Mouse (Mus musculus): ENCODE measurements around the gene Rnaseh1. TPM values are rescaled to one million over a fixed set of nuclear protein-coding genes. Genes with fewer than 3 reads are reported as not detected.
A peak's percentile ranks its signal among the peaks of the same experiment; 100 is the strongest.

Rnaseh1 gene
- polyA plus RNA-seq, 1 experiment from 2014 or later: 10.5 TPM

GRCm38 (mm10) chr12:28622167-28622532 is 27.3 kb upstream of the Rnaseh1 start:
- Histone ChIP-seq H3K27ac (ENCODE audit: low read length) (no peak overlapping the region), H3K4me3 (ENCODE audit: low read depth, low read length) (no peak overlapping the region), H3K4me2 (ENCODE audit: low read depth, low read length) (no peak overlapping the region)

DNA sequence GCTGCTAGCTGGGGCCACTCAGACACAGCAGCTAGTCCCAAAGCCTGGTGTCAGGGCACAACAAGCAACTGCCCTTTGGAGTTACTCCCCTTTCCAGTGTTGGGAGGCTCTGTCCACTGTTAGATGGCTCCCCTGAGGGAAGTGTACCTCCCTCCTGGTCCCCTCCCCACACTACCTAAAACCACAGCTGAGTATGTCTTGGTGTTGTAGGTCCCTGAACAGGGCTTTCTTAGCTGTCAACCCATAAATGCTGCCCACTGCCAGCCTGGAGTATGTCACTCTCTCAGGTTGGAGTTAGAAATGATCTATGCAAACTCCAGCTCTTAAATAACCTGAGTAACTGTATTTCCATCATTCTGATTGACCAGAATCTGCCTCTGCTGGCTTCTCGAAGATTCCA is 26.8 kb upstream of the Rnaseh1 start:
- no peak overlapping the region for H3K27ac ChIP-seq (ENCODE audit: low read length)
- WGBS (ENCODE audit: insufficient replicate concordance): 58% methylated on average over 1 of the region's 1 CpGs

More at GRCm38 (mm10) chr12:28622167-28622532, 27.3 kb upstream of the Rnaseh1 start:
- H3K4me1 ChIP-seq (ENCODE audit: control insufficient read depth, low read depth, low read length): peaks cover 8% of the 10 kb centered on the region
- WGBS (ENCODE audit: insufficient replicate concordance): 16% methylated on average over 5 of the region's 5 CpGs
- ATAC-seq (ENCODE audit: low read depth): no peak
- H3K36me3 ChIP-seq (ENCODE audit: control insufficient read depth, insufficient read depth): no peaks in the 10 kb centered on the region
- no peak overlapping the region for H3K9ac ChIP-seq (ENCODE audit: low read depth, low read length)
- H3K27me3 ChIP-seq (ENCODE audit: control insufficient read depth, insufficient read depth, low read depth, low read length): no peaks in the 10 kb centered on the region
- H3K9me3 ChIP-seq (replicated peaks; ENCODE audit: control insufficient read depth, low read length): no peaks in the 10 kb centered on the region

DNA sequence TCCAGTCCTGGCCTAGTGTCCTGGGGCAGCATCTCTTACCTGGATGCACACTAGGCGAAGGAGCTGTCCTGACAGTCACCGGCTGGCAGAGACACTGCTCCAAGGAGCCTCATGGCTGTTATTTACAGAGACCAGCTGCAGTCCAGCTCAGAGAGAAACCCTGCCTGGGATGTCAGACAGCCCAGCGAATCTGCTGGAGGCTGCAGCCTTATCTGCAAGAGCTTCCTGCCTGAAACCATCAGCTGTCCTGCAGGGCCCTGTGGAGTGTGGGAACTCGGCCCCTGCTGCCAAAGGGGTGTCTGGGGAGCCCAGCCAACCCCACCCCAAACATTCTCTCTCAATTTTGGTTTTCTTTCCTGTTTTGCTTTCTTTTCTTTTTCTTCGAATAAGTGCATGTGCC is 26.2 kb upstream of the Rnaseh1 start, which contains the start of gene Colec11:
TSS of gene Colec11 (minus strand) at position 183 of the 400 bp plus-strand sequence.
- H3K27ac ChIP-seq (ENCODE audit: low read length): no peak within 1 kb of the TSS
- no peak within 1 kb of the TSS for H3K4me2 ChIP-seq (ENCODE audit: low read depth, low read length)
- 21% methylated on average over 5 of the region's 5 CpGs for WGBS (ENCODE audit: insufficient replicate concordance)
- no peak within 1 kb of the TSS for H3K9ac ChIP-seq (ENCODE audit: low read depth, low read length)
- H3K27me3 ChIP-seq (ENCODE audit: control insufficient read depth, insufficient read depth, low read depth, low read length): no peaks in the 10 kb centered on the region
- H3K9me3 ChIP-seq (replicated peaks; ENCODE audit: control insufficient read depth, low read length): no peaks in the 10 kb centered on the region
- H3K4me1 ChIP-seq (ENCODE audit: control insufficient read depth, low read depth, low read length): peaks cover 8% of the 10 kb centered on the region
- H3K36me3 ChIP-seq (ENCODE audit: control insufficient read depth, insufficient read depth): no peaks in the 10 kb centered on the region
- H3K4me3 ChIP-seq (ENCODE audit: low read depth, low read length): peak within 1 kb of the TSS; percentile 11; the same call in 1 of the 2 replicates
- ATAC-seq (ENCODE audit: low read depth): no peak

More for the DNA sequence above, 26.8 kb upstream of the Rnaseh1 start:
- no peaks in the 10 kb centered on the region for H3K27me3 ChIP-seq (ENCODE audit: control insufficient read depth, insufficient read depth, low read depth, low read length)
- no peak for ATAC-seq (ENCODE audit: low read depth)
- no peaks in the 10 kb centered on the region for H3K9me3 ChIP-seq (replicated peaks; ENCODE audit: control insufficient read depth, low read length)
- H3K4me1 ChIP-seq (ENCODE audit: control insufficient read depth, low read depth, low read length): peaks cover 8% of the 10 kb centered on the region
- no peaks in the 10 kb centered on the region for H3K36me3 ChIP-seq (ENCODE audit: control insufficient read depth, insufficient read depth)
- no peak overlapping the region for H3K9ac ChIP-seq (ENCODE audit: low read depth, low read length)
- no peak overlapping the region; the same call in 1 of the 2 replicates for H3K4me3 ChIP-seq (ENCODE audit: low read depth, low read length)
- no peak overlapping the region for H3K4me2 ChIP-seq (ENCODE audit: low read depth, low read length)

DNA sequence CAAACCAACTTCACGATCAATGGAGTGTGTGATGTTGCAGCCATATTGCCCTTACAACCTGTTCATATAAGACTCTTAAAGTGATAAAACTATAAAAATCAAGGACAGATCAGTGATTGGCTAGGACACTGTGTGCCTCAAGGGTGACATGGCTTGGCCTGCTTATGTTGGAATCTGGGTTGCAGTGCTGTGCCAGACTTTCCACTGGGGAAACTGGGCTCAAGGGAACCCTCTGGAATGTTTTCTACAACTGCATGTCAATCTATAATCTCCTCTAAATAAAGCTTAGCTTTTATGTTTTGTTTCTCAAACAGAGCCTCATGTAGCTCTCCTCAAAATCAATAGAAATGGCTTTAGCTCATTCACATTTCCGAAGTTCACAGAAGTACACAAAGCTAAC is 25.2 kb upstream of the Rnaseh1 start:
- H3K4me2 ChIP-seq (ENCODE audit: low read depth, low read length): no peak overlapping the region
- peaks cover 9% of the 10 kb centered on the region for H3K36me3 ChIP-seq (ENCODE audit: control insufficient read depth, insufficient read depth)
- WGBS (ENCODE audit: insufficient replicate concordance): 56% methylated on average over 2 of the region's 2 CpGs
- H3K27ac ChIP-seq (ENCODE audit: low read length): no peak overlapping the region
- H3K9me3 ChIP-seq (replicated peaks; ENCODE audit: control insufficient read depth, low read length): no peaks in the 10 kb centered on the region
- H3K27me3 ChIP-seq (ENCODE audit: control insufficient read depth, insufficient read depth, low read depth, low read length): no peaks in the 10 kb centered on the region
- H3K9ac ChIP-seq (ENCODE audit: low read depth, low read length): no peak overlapping the region
- peaks cover 8% of the 10 kb centered on the region for H3K4me1 ChIP-seq (ENCODE audit: control insufficient read depth, low read depth, low read length)
- H3K4me3 ChIP-seq (ENCODE audit: low read depth, low read length): no peak overlapping the region
- ATAC-seq (ENCODE audit: low read depth): no peak

- H3K9ac ChIP-seq (ENCODE audit: low read depth, low read length): no peak overlapping the region
- H3K27me3 ChIP-seq (ENCODE audit: control insufficient read depth, insufficient read depth, low read depth, low read length): no peaks in the 10 kb centered on the region
- 62% methylated on average over 7 of the region's 7 CpGs for WGBS (ENCODE audit: insufficient replicate concordance)
- no peak overlapping the region for H3K4me3 ChIP-seq (ENCODE audit: low read depth, low read length)
- H3K4me2 ChIP-seq (ENCODE audit: low read depth, low read length): no peak overlapping the region
- peaks cover 8% of the 10 kb centered on the region for H3K4me1 ChIP-seq (ENCODE audit: control insufficient read depth, low read depth, low read length)
- H3K27ac ChIP-seq (ENCODE audit: low read length): no peak overlapping the region
- peaks cover 19% of the 10 kb centered on the region for H3K36me3 ChIP-seq (ENCODE audit: control insufficient read depth, insufficient read depth)
- no peaks in the 10 kb centered on the region for H3K9me3 ChIP-seq (replicated peaks; ENCODE audit: control insufficient read depth, low read length)
- peak; percentile 36 for ATAC-seq (ENCODE audit: low read depth)
These were observed 24.0 kb upstream of the Rnaseh1 start for GRCm38 (mm10) chr12:28625407-28625806.

- H3K4me1 ChIP-seq (ENCODE audit: control insufficient read depth, low read depth, low read length): peaks cover 2% of the 10 kb centered on the region; the same call in 1 of the 2 replicates
- no peak for ATAC-seq (ENCODE audit: low read depth)
- H3K4me3 ChIP-seq (ENCODE audit: low read depth, low read length): no peak overlapping the region
- WGBS (ENCODE audit: insufficient replicate concordance): 39% methylated on average over 4 of the region's 4 CpGs
- peaks cover 36% of the 10 kb centered on the region for H3K36me3 ChIP-seq (ENCODE audit: control insufficient read depth, insufficient read depth)
- no peaks in the 10 kb centered on the region for H3K27me3 ChIP-seq (ENCODE audit: control insufficient read depth, insufficient read depth, low read depth, low read length)
- H3K9me3 ChIP-seq (replicated peaks; ENCODE audit: control insufficient read depth, low read length): no peaks in the 10 kb centered on the region
- H3K4me2 ChIP-seq (ENCODE audit: low read depth, low read length): no peak overlapping the region
- H3K27ac ChIP-seq (ENCODE audit: low read length): no peak overlapping the region
- H3K9ac ChIP-seq (ENCODE audit: low read depth, low read length): no peak overlapping the region
These were observed 22.3 kb upstream of the Rnaseh1 start for GRCm38 (mm10) chr12:28627092-28627491.

DNA sequence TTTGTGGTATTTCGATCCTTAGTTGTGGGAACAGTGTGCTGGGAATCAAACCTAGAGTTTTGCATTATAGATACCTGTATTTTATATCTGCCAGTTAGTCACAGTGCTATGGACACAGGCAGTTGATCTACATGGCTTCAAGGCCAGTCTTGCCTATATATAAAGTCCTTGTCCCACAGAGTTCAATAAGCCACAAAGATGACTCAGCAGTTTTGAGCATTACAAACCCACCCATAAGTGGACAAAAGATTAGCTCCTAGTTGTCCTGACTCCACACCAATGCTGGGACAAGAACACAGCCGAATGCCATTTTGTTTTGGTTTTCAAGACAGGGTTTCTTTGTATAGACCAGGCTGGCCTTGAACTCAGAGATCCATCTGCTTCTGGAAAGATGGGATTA is 21.0 kb upstream of the Rnaseh1 start:
- H3K4me1 ChIP-seq (ENCODE audit: control insufficient read depth, low read depth, low read length): peaks cover 13% of the 10 kb centered on the region
- no peak for ATAC-seq (ENCODE audit: low read depth)
- no peak overlapping the region for H3K9ac ChIP-seq (ENCODE audit: low read depth, low read length)
- no peak overlapping the region for H3K4me3 ChIP-seq (ENCODE audit: low read depth, low read length)
- peaks cover 49% of the 10 kb centered on the region for H3K36me3 ChIP-seq (ENCODE audit: control insufficient read depth, insufficient read depth)
- no peaks in the 10 kb centered on the region for H3K27me3 ChIP-seq (ENCODE audit: control insufficient read depth, insufficient read depth, low read depth, low read length)
- H3K27ac ChIP-seq (ENCODE audit: low read length): no peak overlapping the region
- no peaks in the 10 kb centered on the region for H3K9me3 ChIP-seq (replicated peaks; ENCODE audit: control insufficient read depth, low read length)
- 70% methylated on average over 2 of the region's 2 CpGs for WGBS (ENCODE audit: insufficient replicate concordance)
- no peak overlapping the region for H3K4me2 ChIP-seq (ENCODE audit: low read depth, low read length)

- peak; percentile 19 for ATAC-seq (ENCODE audit: low read depth)
These were observed 14.3 kb upstream of the Rnaseh1 start for GRCm38 (mm10) chr12:28635058-28635534.

DNA sequence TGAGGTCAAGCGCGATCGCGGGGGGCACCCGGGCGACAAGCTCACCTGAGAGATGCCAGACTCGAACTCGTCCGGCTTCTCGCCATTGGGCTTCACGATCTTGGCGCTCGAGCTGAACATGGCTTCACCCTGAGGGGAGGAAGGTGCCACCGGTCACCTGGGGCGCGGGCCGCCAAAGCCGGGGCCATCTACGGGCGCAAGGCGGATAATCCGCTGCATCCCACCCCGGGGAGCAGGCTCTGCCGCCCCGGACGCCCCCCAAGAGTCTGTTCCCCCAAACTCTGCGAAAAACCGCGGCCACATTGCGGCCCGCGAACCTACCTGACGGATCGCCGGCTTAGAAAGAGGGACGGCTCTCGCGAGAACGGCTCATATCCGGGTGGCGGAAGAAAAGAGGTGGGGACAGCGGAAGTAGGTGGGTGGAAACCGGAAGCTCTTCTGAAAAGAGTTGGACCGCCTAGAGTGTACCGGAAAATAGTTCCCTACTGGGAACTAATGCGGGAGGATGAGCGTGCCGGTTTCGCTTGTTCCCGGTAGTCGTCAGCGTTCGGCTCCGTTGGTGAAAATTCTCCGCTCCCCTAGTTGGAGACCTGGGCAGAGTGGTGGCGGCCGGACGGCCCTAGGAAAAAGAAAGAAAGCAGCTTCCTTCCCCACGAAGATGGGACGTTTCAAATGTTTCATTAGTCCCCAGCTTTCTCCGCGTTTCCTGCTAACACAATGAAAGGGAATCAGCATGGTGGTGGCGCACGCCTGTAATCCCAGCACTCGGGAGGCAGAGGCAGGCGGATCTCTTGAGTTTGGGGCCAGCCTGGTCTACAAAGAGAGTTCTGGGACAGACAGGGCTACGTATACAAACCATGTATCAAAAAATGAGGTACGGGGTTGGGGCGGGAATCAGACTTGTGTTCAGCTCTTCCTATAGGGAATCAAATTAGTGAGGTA is 13.6 kb upstream of the Rnaseh1 start, which contains the start of gene Rps7:
TSS of gene Rps7 (minus strand) at position 419 of the 942 bp plus-strand sequence.
- 3% methylated on average over 69 of the region's 69 CpGs for WGBS (ENCODE audit: insufficient replicate concordance)
- H3K27me3 ChIP-seq (ENCODE audit: control insufficient read depth, insufficient read depth, low read depth, low read length): no peaks in the 10 kb centered on the region
- ATAC-seq (ENCODE audit: low read depth): peak; percentile 98

More at GRCm38 (mm10) chr12:28635058-28635534, 14.3 kb upstream of the Rnaseh1 start:
- H3K4me1 ChIP-seq (ENCODE audit: control insufficient read depth, low read depth, low read length): peaks cover 20% of the 10 kb centered on the region
- H3K27ac ChIP-seq (ENCODE audit: low read length): peak overlapping the region; percentile 78
- H3K4me2 ChIP-seq (ENCODE audit: low read depth, low read length): peak overlapping the region; percentile 56
- H3K4me3 ChIP-seq (ENCODE audit: low read depth, low read length): peak overlapping the region; percentile 76
- H3K36me3 ChIP-seq (ENCODE audit: control insufficient read depth, insufficient read depth): peaks cover 41% of the 10 kb centered on the region
- WGBS (ENCODE audit: insufficient replicate concordance): under 1% methylated on average over 23 of the region's 23 CpGs
- H3K27me3 ChIP-seq (ENCODE audit: control insufficient read depth, insufficient read depth, low read depth, low read length): no peaks in the 10 kb centered on the region
- H3K9ac ChIP-seq (ENCODE audit: low read depth, low read length): peak overlapping the region; percentile 92
- H3K9me3 ChIP-seq (replicated peaks; ENCODE audit: control insufficient read depth, low read length): no peaks in the 10 kb centered on the region

More for the DNA sequence above, 13.6 kb upstream of the Rnaseh1 start, which contains the start of gene Rps7:
- Histone ChIP-seq H3K27ac (ENCODE audit: low read length) (peak within 1 kb of the TSS; percentile 78), H3K9me3 (replicated peaks; ENCODE audit: control insufficient read depth, low read length) (no peaks in the 10 kb centered on the region), H3K4me3 (ENCODE audit: low read depth, low read length) (peak within 1 kb of the TSS; percentile 76), H3K4me2 (ENCODE audit: low read depth, low read length) (peak within 1 kb of the TSS; percentile 56), H3K9ac (ENCODE audit: low read depth, low read length) (peak within 1 kb of the TSS; percentile 92), H3K4me1 (ENCODE audit: control insufficient read depth, low read depth, low read length) (peaks cover 20% of the 10 kb centered on the region), H3K36me3 (ENCODE audit: control insufficient read depth, insufficient read depth) (peaks cover 34% of the 10 kb centered on the region)
